Mouse (Mus musculus): ENCODE measurements around the gene Bach1. TPM values are rescaled to one million over a fixed set of nuclear protein-coding genes. Genes with fewer than 3 reads are reported as not detected.
A peak's percentile ranks its signal among the peaks of the same experiment; 100 is the strongest.

Gene Bach1
- polyA plus RNA-seq, 1 experiment: 4.9 TPM

GRCm38 (mm10) chr16:87752482-87752881 is 53.7 kb downstream of the Bach1 start:
- Histone ChIP-seq H3K79me3 (ENCODE audit: low read depth) (no peaks in the 10 kb centered on the region), H3K36me3 (ENCODE audit: control insufficient read depth, insufficient read depth) (no peaks in the 10 kb centered on the region)
- TF ChIP-seq MYOD1 (IDR thresholded peaks at IDR 0.05; ENCODE audit: control insufficient read depth, insufficient read length, low read depth) (no peak), MAX (IDR thresholded peaks at IDR 0.05) (no peak), MYOG (IDR thresholded peaks at IDR 0.05; ENCODE audit: control insufficient read depth, extremely low read depth, insufficient read length) (no peak), FOSL1 (IDR thresholded peaks at IDR 0.05; ENCODE audit: insufficient read depth, low read length, poor library complexity, severe bottlenecking) (no peak), CEBPB (IDR thresholded peaks at IDR 0.05; ENCODE audit: low read depth) (no peak), CTCF (IDR thresholded peaks at IDR 0.05; ENCODE audit: control insufficient read depth, insufficient read depth, insufficient read length) (no peak), USF1 (IDR thresholded peaks at IDR 0.05; ENCODE audit: low read depth) (no peak)

GRCm38 (mm10) chr16:87754858-87755257 is 56.1 kb downstream of the Bach1 start:
- H3K4me3 ChIP-seq (ENCODE audit: insufficient read depth, poor library complexity, severe bottlenecking): no peak overlapping the region
- H3K79me2 ChIP-seq (ENCODE audit: control insufficient read depth, insufficient read depth): no peaks in the 10 kb centered on the region
- TF ChIP-seq MAX (IDR thresholded peaks at IDR 0.05) (no peak), MYOD1 (IDR thresholded peaks at IDR 0.05; ENCODE audit: control insufficient read depth, insufficient read length, low read depth) (no peak), CTCF (IDR thresholded peaks at IDR 0.05; ENCODE audit: control insufficient read depth, insufficient read depth, insufficient read length) (peak; percentile 22), MYOG (IDR thresholded peaks at IDR 0.05; ENCODE audit: control insufficient read depth, extremely low read depth, insufficient read length) (no peak), USF1 (IDR thresholded peaks at IDR 0.05; ENCODE audit: low read depth) (no peak)
- no peaks in the 10 kb centered on the region for H3K27me3 ChIP-seq (ENCODE audit: control insufficient read depth, insufficient read depth, insufficient read length)
- no peaks in the 10 kb centered on the region for H3K36me3 ChIP-seq (ENCODE audit: control insufficient read depth, insufficient read depth)
- no peaks in the 10 kb centered on the region for H3K79me3 ChIP-seq (ENCODE audit: low read depth)
- no peak overlapping the region for H3ac ChIP-seq (ENCODE audit: control insufficient read depth, insufficient read length, low read depth)

More at GRCm38 (mm10) chr16:87752482-87752881, 53.7 kb downstream of the Bach1 start:
- no peaks in the 10 kb centered on the region for H3K79me2 ChIP-seq (ENCODE audit: control insufficient read depth, insufficient read depth)
- H3K27me3 ChIP-seq (ENCODE audit: control insufficient read depth, insufficient read depth, insufficient read length): no peaks in the 10 kb centered on the region
- H3K4me3 ChIP-seq (ENCODE audit: insufficient read depth, poor library complexity, severe bottlenecking): no peak overlapping the region
- no peak overlapping the region for H3ac ChIP-seq (ENCODE audit: control insufficient read depth, insufficient read length, low read depth)

GRCm38 (mm10) chr16:87755915-87756314 is 57.2 kb downstream of the Bach1 start:
- Histone ChIP-seq H3K4me3 (ENCODE audit: insufficient read depth, poor library complexity, severe bottlenecking) (no peak overlapping the region), H3K27me3 (ENCODE audit: control insufficient read depth, insufficient read depth, insufficient read length) (no peaks in the 10 kb centered on the region), H3K36me3 (ENCODE audit: control insufficient read depth, insufficient read depth) (no peaks in the 10 kb centered on the region), H3ac (ENCODE audit: control insufficient read depth, insufficient read length, low read depth) (no peak overlapping the region), H3K79me3 (ENCODE audit: low read depth) (no peaks in the 10 kb centered on the region), H3K79me2 (ENCODE audit: control insufficient read depth, insufficient read depth) (no peaks in the 10 kb centered on the region)
- TF ChIP-seq USF1 (IDR thresholded peaks at IDR 0.05; ENCODE audit: low read depth): no peak
- no peak for TF ChIP-seq MYOD1 (IDR thresholded peaks at IDR 0.05; ENCODE audit: control insufficient read depth, insufficient read length, low read depth)
- TF ChIP-seq MAX (IDR thresholded peaks at IDR 0.05): no peak
- TF ChIP-seq MYOG (IDR thresholded peaks at IDR 0.05; ENCODE audit: control insufficient read depth, extremely low read depth, insufficient read length): no peak
- TF ChIP-seq CEBPB (IDR thresholded peaks at IDR 0.05; ENCODE audit: low read depth): no peak
- TF ChIP-seq FOSL1 (IDR thresholded peaks at IDR 0.05; ENCODE audit: insufficient read depth, low read length, poor library complexity, severe bottlenecking): no peak
- no peak for TF ChIP-seq CTCF (IDR thresholded peaks at IDR 0.05; ENCODE audit: control insufficient read depth, insufficient read depth, insufficient read length)

GRCm38 (mm10) chr16:87758016-87758415 is 59.3 kb downstream of the Bach1 start:
- Histone ChIP-seq H3K36me3 (ENCODE audit: control insufficient read depth, insufficient read depth) (no peaks in the 10 kb centered on the region), H3ac (ENCODE audit: control insufficient read depth, insufficient read length, low read depth) (no peak overlapping the region), H3K27me3 (ENCODE audit: control insufficient read depth, insufficient read depth, insufficient read length) (no peaks in the 10 kb centered on the region), H3K79me2 (ENCODE audit: control insufficient read depth, insufficient read depth) (no peaks in the 10 kb centered on the region), H3K79me3 (ENCODE audit: low read depth) (no peaks in the 10 kb centered on the region), H3K4me3 (ENCODE audit: insufficient read depth, poor library complexity, severe bottlenecking) (no peak overlapping the region)
- TF ChIP-seq USF1 (IDR thresholded peaks at IDR 0.05; ENCODE audit: low read depth): no peak
- TF ChIP-seq MYOG (IDR thresholded peaks at IDR 0.05; ENCODE audit: control insufficient read depth, extremely low read depth, insufficient read length): no peak
- no peak for TF ChIP-seq CEBPB (IDR thresholded peaks at IDR 0.05; ENCODE audit: low read depth)
- no peak for TF ChIP-seq MAX (IDR thresholded peaks at IDR 0.05)
- TF ChIP-seq CTCF (IDR thresholded peaks at IDR 0.05; ENCODE audit: control insufficient read depth, insufficient read depth, insufficient read length): no peak
- TF ChIP-seq MYOD1 (IDR thresholded peaks at IDR 0.05; ENCODE audit: control insufficient read depth, insufficient read length, low read depth): no peak
- TF ChIP-seq FOSL1 (IDR thresholded peaks at IDR 0.05; ENCODE audit: insufficient read depth, low read length, poor library complexity, severe bottlenecking): no peak

GRCm38 (mm10) chr16:87764668-87765109 is 65.9 kb downstream of the Bach1 start:
- Histone ChIP-seq H3K79me2 (ENCODE audit: control insufficient read depth, insufficient read depth) (no peaks in the 10 kb centered on the region), H3K36me3 (ENCODE audit: control insufficient read depth, insufficient read depth) (no peaks in the 10 kb centered on the region), H3K27me3 (ENCODE audit: control insufficient read depth, insufficient read depth, insufficient read length) (no peaks in the 10 kb centered on the region), H3ac (ENCODE audit: control insufficient read depth, insufficient read length, low read depth) (no peak overlapping the region), H3K4me3 (ENCODE audit: insufficient read depth, poor library complexity, severe bottlenecking) (no peak overlapping the region), H3K79me3 (ENCODE audit: low read depth) (no peaks in the 10 kb centered on the region)
- TF ChIP-seq CTCF (IDR thresholded peaks at IDR 0.05; ENCODE audit: control insufficient read depth, insufficient read depth, insufficient read length) (no peak), MYOD1 (IDR thresholded peaks at IDR 0.05; ENCODE audit: control insufficient read depth, insufficient read length, low read depth) (no peak), MYOG (IDR thresholded peaks at IDR 0.05; ENCODE audit: control insufficient read depth, extremely low read depth, insufficient read length) (no peak), FOSL1 (IDR thresholded peaks at IDR 0.05; ENCODE audit: insufficient read depth, low read length, poor library complexity, severe bottlenecking) (no peak), USF1 (IDR thresholded peaks at IDR 0.05; ENCODE audit: low read depth) (no peak), CEBPB (IDR thresholded peaks at IDR 0.05; ENCODE audit: low read depth) (no peak), MAX (IDR thresholded peaks at IDR 0.05) (no peak)

GRCm38 (mm10) chr16:87765984-87766383 is 67.2 kb downstream of the Bach1 start:
- H3K27me3 ChIP-seq (ENCODE audit: control insufficient read depth, insufficient read depth, insufficient read length): no peaks in the 10 kb centered on the region
- TF ChIP-seq FOSL1 (IDR thresholded peaks at IDR 0.05; ENCODE audit: insufficient read depth, low read length, poor library complexity, severe bottlenecking) (no peak), CEBPB (IDR thresholded peaks at IDR 0.05; ENCODE audit: low read depth) (no peak), MAX (IDR thresholded peaks at IDR 0.05) (no peak), CTCF (IDR thresholded peaks at IDR 0.05; ENCODE audit: control insufficient read depth, insufficient read depth, insufficient read length) (no peak), USF1 (IDR thresholded peaks at IDR 0.05; ENCODE audit: low read depth) (no peak), MYOD1 (IDR thresholded peaks at IDR 0.05; ENCODE audit: control insufficient read depth, insufficient read length, low read depth) (no peak), MYOG (IDR thresholded peaks at IDR 0.05; ENCODE audit: control insufficient read depth, extremely low read depth, insufficient read length) (no peak)
- H3ac ChIP-seq (ENCODE audit: control insufficient read depth, insufficient read length, low read depth): no peak overlapping the region
- no peaks in the 10 kb centered on the region for H3K79me2 ChIP-seq (ENCODE audit: control insufficient read depth, insufficient read depth)
- H3K36me3 ChIP-seq (ENCODE audit: control insufficient read depth, insufficient read depth): no peaks in the 10 kb centered on the region
- H3K4me3 ChIP-seq (ENCODE audit: insufficient read depth, poor library complexity, severe bottlenecking): no peak overlapping the region
- no peaks in the 10 kb centered on the region for H3K79me3 ChIP-seq (ENCODE audit: low read depth)

Data from C2C12 (cell line).